Mouse (Mus musculus) adrenal gland, postnatal 4 days (tissue): Measurements from ENCODE around the gene Pcdh15. TPM values are rescaled to one million over a fixed set of nuclear protein-coding genes. Genes with fewer than 3 reads are reported as not detected.

ENCODE experiments used
- DNase-seq, 2 experiments: peaks; one replicate each; pipeline ENCODE4 v3.0.0; 2021 to 2022; ENCODE audit warnings: low spot score in 2 of 2, mixed read lengths in 2 of 2
- long read RNA-seq, 2 experiments: library from polyadenylated mRNA; stranded (forward); transcript quantifications; one replicate each; pipeline ENCODE4 v2.0.0; 2021
- total RNA-seq, 2 experiments: library from RNA; stranded (reverse); gene quantifications; 2 replicates each; pipeline ENCODE4 v1.2.3; 2021

Gene Pcdh15
- 1 to 10 TPM; 6.0 to 8.3 TPM for total RNA-seq
- long read RNA-seq, experiment 1: 0 reads
- long read RNA-seq, experiment 2, partial matches to known transcripts: 0 of 1 reads
- long read RNA-seq, experiment 2, other reads (novel, unspliced or antisense): 1 of 1 reads

DNA sequence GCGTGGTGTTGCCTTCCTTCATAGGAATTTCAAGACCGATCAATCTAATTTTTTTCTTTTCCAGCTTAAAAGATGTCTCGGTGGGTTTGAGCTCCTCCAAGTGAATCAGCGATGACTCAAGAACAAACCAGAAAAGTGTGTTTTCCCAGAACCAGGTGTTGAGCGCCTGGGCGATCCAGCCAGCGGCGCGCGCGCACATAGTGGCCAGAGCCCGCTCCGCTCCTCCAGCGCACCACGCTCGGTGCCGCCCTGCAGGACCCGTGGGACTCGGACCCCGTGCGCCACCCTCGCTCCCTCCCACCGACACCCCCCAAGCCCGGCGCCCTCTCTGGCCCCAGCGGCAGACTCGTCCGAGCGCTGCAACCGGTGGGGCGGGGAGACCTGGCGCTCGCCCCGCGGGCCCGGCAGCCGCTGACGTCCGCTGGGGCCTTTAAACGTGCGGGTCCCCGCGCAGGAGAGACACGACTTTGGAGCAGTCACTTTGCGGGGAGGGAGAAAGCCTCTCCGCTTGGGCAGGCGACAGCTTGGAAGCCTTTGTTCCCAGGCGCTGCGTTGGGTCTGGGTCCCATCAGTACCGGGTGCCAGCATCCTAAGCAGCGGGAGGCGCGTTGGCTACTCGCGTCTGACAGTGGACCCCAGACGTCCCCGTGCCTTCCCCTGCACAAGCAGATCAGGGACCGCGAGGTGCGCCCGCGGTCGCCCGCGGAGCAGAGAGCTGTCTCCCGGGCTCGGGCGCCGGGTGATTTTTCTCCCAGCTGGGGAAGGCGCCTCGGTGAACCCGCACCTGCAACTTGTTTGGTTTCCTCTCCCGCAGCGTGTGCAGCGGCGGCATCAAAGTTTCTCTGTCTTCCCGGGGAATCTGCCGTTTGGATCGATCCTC lies at the start of gene Pcdh15:
Gene Pcdh15, plus strand, starts transcription at position 377 of the 880 bp plus-strand sequence.
- no peak for DNase-seq

DNA sequence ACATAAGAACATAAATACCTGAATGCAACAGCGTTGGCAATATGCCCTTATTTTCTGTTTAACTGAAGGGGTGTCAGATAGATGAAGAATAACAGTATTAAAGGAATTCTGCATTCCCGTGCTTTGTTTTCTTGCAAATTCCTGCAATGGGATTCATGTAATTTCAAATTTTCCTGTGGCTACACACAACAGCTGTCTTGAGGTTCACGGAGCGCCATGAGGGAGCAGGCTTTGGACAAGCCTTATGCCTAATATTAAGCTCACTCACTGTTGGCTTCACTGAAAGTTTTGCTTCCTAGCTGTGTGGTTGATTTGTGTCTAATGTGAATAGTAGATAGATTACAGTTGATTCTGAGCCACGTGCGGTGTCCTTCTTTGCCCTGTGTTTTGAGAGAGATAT lies 47.1 kb upstream of the Pcdh15 start:
- no peak for DNase-seq

DNA sequence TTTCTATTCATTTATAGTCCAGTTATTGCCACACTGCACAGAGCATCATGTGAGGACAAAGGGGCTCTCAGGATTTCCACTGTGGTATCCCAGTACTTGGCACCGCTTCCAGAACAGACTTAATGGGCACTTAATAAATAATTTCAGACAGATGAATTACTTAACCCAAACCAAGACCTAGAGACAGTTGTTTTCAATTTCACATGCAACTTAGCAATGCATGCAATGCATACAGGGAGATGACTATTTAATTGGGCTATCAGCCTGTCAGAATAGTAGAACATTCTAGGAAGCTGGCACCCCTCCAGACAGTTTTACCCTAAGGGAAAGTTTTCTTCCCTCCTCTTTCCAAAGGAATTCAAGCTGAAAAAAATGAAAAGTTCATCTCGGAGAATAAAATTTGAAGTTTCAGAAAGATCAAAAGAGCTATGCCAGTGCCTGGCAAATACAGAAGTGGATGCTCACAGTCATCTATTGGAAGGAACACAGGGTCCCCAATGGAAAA lies 39.4 kb upstream of the Pcdh15 start:
- no peak for DNase-seq

- DNase-seq: no peak
Measured at GRCm38 (mm10) chr10:73086703-73087102, 12.4 kb upstream of the Pcdh15 start.

- DNase-seq: peak in 1 of 2 experiments; percentile 8
Measured at GRCm38 (mm10) chr10:73096531-73097135, 2.5 kb upstream of the Pcdh15 start.

GRCm38 (mm10) chr10:73097176-73097575 lies 2.0 kb upstream of the Pcdh15 start:
- DNase-seq: no peak

DNA sequence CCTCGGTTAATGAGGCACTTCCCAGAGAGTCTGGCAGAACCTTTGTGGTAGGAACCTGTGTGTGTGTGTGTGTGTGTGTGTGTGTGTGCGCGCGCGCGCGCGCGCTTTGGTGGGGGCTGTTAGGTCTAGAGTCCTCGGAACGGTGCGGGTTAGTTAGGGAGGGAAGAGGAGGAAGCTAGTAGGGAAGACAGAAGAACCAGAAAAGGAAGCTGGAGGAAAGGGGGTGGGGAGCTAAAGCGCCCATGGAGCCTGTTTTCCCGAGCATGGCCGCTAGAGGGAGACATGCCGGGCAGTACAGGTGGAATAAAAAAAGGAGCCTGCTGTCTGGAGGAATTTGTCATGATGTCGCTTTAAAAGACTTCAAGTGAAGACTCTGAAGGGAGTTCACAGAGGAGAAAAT lies 1.2 kb upstream of the Pcdh15 start:
- peak; percentile 22 to 24 for DNase-seq

- DNase-seq: no peak
Measured at GRCm38 (mm10) chr10:73099846-73100241, 702 bp downstream of the Pcdh15 start.

GRCm38 (mm10) chr10:73103383-73103994 lies 4.3 kb downstream of the Pcdh15 start:
- no peak for DNase-seq

GRCm38 (mm10) chr10:73105893-73106292 lies 6.8 kb downstream of the Pcdh15 start:
- DNase-seq: peak in 1 of 2 experiments; percentile 15

DNA sequence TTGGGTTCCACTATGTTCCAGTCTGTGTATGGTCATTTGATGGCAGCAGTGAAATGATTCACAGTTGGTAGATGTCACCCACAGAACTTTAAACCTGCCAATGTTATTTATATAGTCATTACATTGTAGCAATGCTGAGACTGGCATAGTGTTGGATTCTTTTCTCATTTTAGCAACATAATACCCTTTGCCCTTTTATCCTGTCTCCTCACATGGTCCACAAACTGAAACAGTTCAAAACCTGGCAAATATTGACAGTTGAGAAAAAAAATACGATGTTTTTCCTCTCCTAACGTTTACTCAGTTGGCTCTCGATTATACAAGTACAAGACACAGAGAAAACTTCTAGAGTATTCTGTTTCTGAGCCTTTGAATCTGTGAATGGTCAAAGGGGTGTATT lies 38.8 kb downstream of the Pcdh15 start:
- no peak for DNase-seq

DNA sequence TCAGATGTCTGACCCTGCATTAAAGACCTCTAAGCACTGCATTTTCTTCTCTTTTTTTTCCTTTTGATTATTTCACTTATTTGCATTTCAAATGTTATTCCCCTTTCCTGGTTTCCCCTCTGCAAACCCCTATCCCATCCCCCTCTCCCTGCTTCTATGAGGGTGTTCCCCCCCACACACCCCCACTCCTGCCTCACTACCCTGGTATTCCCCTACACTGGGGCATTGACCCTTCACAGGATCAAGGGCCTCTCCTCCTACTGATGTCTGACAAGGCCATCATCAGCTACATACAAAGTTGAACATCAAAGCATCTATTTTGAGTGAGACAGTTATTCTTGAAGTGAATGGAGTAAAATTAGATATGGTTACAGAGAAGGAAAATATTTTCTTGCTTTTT lies 48.4 kb downstream of the Pcdh15 start:
- DNase-seq: no peak

DNA sequence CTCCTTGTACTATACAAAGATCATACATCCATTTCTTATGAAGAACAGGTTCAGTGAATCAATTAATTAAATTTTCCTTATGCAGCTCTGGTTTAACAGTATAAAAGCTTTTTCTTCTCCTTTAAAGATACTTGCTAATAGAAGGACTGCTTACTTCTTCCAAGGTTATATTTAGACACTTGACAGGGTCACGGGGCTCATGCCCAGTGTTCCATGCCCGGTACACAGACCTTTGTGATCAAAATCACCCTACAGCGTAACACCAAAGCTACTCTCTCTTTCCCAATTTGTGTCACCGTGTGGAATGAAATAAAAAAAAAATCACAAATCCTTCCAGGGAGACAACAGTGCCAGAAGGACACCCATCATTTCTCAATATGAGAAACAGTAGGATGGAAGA lies 48.8 kb downstream of the Pcdh15 start:
- no peak for DNase-seq

DNA sequence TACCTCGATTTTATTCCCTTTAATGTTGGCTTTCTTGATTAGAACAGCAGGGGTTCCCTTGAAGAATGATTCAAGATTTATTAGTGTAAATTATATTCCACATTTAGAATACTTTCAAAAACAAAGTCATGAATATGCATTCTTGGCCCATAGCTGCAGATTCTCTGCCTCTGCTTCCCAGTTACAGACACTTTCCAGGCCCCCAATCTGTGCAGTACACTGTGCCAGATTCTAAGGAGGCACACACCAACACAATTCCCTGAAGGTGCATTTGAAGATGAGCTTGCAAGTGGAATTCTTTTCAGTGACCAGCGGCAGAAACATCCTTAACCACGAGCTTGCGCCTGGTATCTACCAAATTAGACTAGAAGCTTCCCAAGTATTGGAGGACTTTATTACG lies 55.4 kb downstream of the Pcdh15 start:
- DNase-seq: no peak

DNA sequence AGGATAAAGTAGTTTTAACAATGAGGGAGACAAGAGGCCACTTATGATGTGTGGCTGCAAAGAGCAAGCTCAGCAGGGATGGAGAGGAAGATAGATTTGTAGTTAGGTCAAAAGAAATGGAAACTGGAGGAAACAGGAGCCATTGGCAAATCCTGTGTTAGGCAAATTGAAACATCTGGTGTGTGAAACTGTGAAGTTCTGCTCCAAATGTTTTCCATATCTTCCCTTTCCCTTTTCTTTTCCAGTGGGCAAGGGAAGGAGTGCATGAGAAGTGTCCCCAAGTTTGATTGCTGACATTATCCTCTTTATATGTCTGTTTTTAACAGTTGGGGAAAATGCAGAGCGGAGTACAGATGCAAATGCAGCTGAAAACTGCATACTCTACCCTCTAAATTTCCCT lies 62.6 kb downstream of the Pcdh15 start:
- DNase-seq: no peak

- DNase-seq: no peak
Measured at GRCm38 (mm10) chr10:73216001-73216400, 116.9 kb downstream of the Pcdh15 start.

- DNase-seq: no peak
Measured at GRCm38 (mm10) chr10:73242294-73242693, 143.2 kb downstream of the Pcdh15 start.

- DNase-seq: no peak
Measured at GRCm38 (mm10) chr10:73280438-73280837, 181.3 kb downstream of the Pcdh15 start.

GRCm38 (mm10) chr10:73296456-73296855 lies 197.3 kb downstream of the Pcdh15 start:
- DNase-seq: no peak

- DNase-seq: no peak
Measured at GRCm38 (mm10) chr10:73301951-73302350, 202.8 kb downstream of the Pcdh15 start.

- DNase-seq: no peak
Measured at GRCm38 (mm10) chr10:73306677-73307076, 207.5 kb downstream of the Pcdh15 start.

- DNase-seq: no peak
Measured at GRCm38 (mm10) chr10:73326861-73327260, 227.7 kb downstream of the Pcdh15 start.
